In genomic region chr4:124802309-124803260, GRCm38 (mm10) we compare ENCODE assay signal across 7 mouse cellular contexts. TPM values are rescaled to one million over a fixed set of nuclear protein-coding genes. Genes with fewer than 3 reads are reported as not detected.
DNase-seq lines count a peak whose midpoint lies in the region; ATAC-seq and TF ChIP-seq lines count a peak whose summit lies in the region.

No protein-coding gene starts in this region.

- H3K4me1 ChIP-seq in intestine, postnatal 0 days (replicated peaks; ENCODE audit: control insufficient read depth, insufficient read depth, low read length): peaks cover 5% of the 10 kb centered on the region; the same call in 1 of the 2 replicates
- H3K4me1 ChIP-seq in midbrain, embryonic 12.5 days: peaks cover 13% of the 10 kb centered on the region
- H3K4me1 ChIP-seq in small intestine, adult 2 months (ENCODE audit: control insufficient read depth, insufficient read depth, insufficient read length, low read length): peaks cover 22% of the 10 kb centered on the region; the same call in 1 of the 2 replicates

- no peaks in the 10 kb centered on the region for H3K27me3 ChIP-seq in intestine, postnatal 0 days (replicated peaks; ENCODE audit: control insufficient read depth, insufficient read depth, low read length)
- H3K27me3 ChIP-seq in midbrain, embryonic 12.5 days: no peaks in the 10 kb centered on the region
- no peaks in the 10 kb centered on the region for H3K27me3 ChIP-seq in small intestine, adult 2 months (ENCODE audit: control insufficient read depth, insufficient read depth, low read length)

- intact Hi-C loops in left cerebral cortex, postnatal 4 days (cut with DNase I): loop anchor here (5.0 kb wide), 1 partner anchor 45 kb away; no protein-coding TSS in a partner anchor

- H3K4me2 ChIP-seq in intestine, postnatal 0 days (replicated peaks; ENCODE audit: low read depth): peak overlapping the region; percentile 76
- peak overlapping the region; percentile 87 for H3K4me2 ChIP-seq in midbrain, embryonic 12.5 days (replicated peaks)

- peak; percentile 97 for DNase-seq in adrenal gland, adult 2 months
- DNase-seq in embryo, embryonic 11.5 days (ENCODE audit: low read depth, low spot score): peak; percentile 94
- DNase-seq in gastrocnemius, postnatal 4 days (ENCODE audit: low spot score in 2 of 2): peak; percentile 89 to 96
- peak; percentile 95 for DNase-seq in left cerebral cortex, postnatal 4 days

- WGBS in intestine, postnatal 0 days: 1% methylated on average over 53 of the region's 53 CpGs
- WGBS in midbrain, embryonic 12.5 days: 2% methylated on average over 53 of the region's 53 CpGs
- WGBS in small intestine, adult 2 months: under 1% methylated on average over 53 of the region's 53 CpGs

- no peaks in the 10 kb centered on the region for H3K9me3 ChIP-seq in intestine, postnatal 0 days (ENCODE audit: control insufficient read depth)
- no peaks in the 10 kb centered on the region for H3K9me3 ChIP-seq in midbrain, embryonic 12.5 days

- H3K36me3 ChIP-seq in intestine, postnatal 0 days (ENCODE audit: control insufficient read depth, insufficient read depth): peaks cover 57% of the 10 kb centered on the region
- peaks cover 50% of the 10 kb centered on the region for H3K36me3 ChIP-seq in midbrain, embryonic 12.5 days
- peaks cover 40% of the 10 kb centered on the region for H3K36me3 ChIP-seq in small intestine, adult 2 months (ENCODE audit: control insufficient read depth, insufficient read depth, low read length)

- peak overlapping the region; percentile 82 for H3K4me3 ChIP-seq in intestine, postnatal 0 days (ENCODE audit: low read depth, low read length)
- H3K4me3 ChIP-seq in midbrain, embryonic 12.5 days: peak overlapping the region; percentile 71
- peak overlapping the region; percentile 97 for H3K4me3 ChIP-seq in small intestine, adult 2 months (ENCODE audit: low read depth, low read length)

- peak overlapping the region; percentile 94 for H3K27ac ChIP-seq in intestine, postnatal 0 days (ENCODE audit: low read depth, low read length)
- H3K27ac ChIP-seq in midbrain, embryonic 12.5 days (replicated peaks): peak overlapping the region; percentile 95
- H3K27ac ChIP-seq in small intestine, adult 2 months (ENCODE audit: insufficient read depth, low read depth, low read length): peak overlapping the region; percentile 100

- ATAC-seq in intestine, postnatal 0 days: peak; percentile 98
- peak; percentile 99 for ATAC-seq in midbrain, embryonic 12.5 days (ENCODE audit: low FRiP score, low read depth)

- no peak for TF ChIP-seq CTCF in intestine, postnatal 0 days (IDR thresholded peaks at IDR 0.05; ENCODE audit: low read depth)
- TF ChIP-seq CTCF in small intestine, adult 2 months (IDR thresholded peaks at IDR 0.05; ENCODE audit: extremely low read depth, insufficient read length, insufficient replicate concordance, low read depth, low read length): no peak

- TF ChIP-seq POLR2A in small intestine, adult 2 months (IDR thresholded peaks at IDR 0.05; ENCODE audit: low read depth, low read length): peak; percentile 42; the same call in 1 of the 2 replicates

- peak overlapping the region; percentile 80 for H3K9ac ChIP-seq in intestine, postnatal 0 days (ENCODE audit: low read depth, low read length)
- peak overlapping the region; percentile 80 for H3K9ac ChIP-seq in midbrain, embryonic 12.5 days (replicated peaks)

RNA-seq across cellular contexts. Expression of gene Mtf1, which starts 0.7 kb away (rescaled TPM):
- total RNA-seq in adrenal gland, adult 2 months (2021): 10 to 100 TPM; 22.8 to 25.3 TPM
- polyA plus RNA-seq in adrenal gland, adult 2 months (2012; rRNA removed): 5.5 and 7.1 TPM in 2 replicates
- 10 to 100 TPM; 15.1 to 15.5 TPM for total RNA-seq in gastrocnemius, postnatal 4 days (2021)
- polyA plus RNA-seq in intestine, postnatal 0 days (2015; fragmentation: Nextera tagmentation; extraction: Ambion mirVana): 10.4 and 11.5 TPM in 2 replicates
- total RNA-seq in left cerebral cortex, postnatal 4 days (2021): 10 to 100 TPM; 25.0 to 27.2 TPM
- 15.1 and 18.0 TPM in 2 replicates for polyA plus RNA-seq in midbrain, embryonic 12.5 days (2016; fragmentation: Nextera tagmentation; extraction: Ambion mirVana)
- polyA plus RNA-seq in small intestine, adult 2 months (2012; rRNA removed): 2.8 and 12.4 TPM in 2 replicates

RNA-seq across cellular contexts. Expression of gene Yrdc, which starts 47.9 kb away (rescaled TPM):
- 10 to 100 TPM; 34.9 to 39.5 TPM for total RNA-seq in adrenal gland, adult 2 months (2021)
- 45.0 and 48.5 TPM in 2 replicates for polyA plus RNA-seq in adrenal gland, adult 2 months (2012; rRNA removed)
- total RNA-seq in gastrocnemius, postnatal 4 days (2021): 10 to 100 TPM; 15.9 to 20.7 TPM
- 19.9 and 22.7 TPM in 2 replicates for polyA plus RNA-seq in intestine, postnatal 0 days (2015; fragmentation: Nextera tagmentation; extraction: Ambion mirVana)
- 10 to 100 TPM; 40.6 to 45.8 TPM for total RNA-seq in left cerebral cortex, postnatal 4 days (2021)
- 48.4 and 49.3 TPM in 2 replicates for polyA plus RNA-seq in midbrain, embryonic 12.5 days (2016; fragmentation: Nextera tagmentation; extraction: Ambion mirVana)
- 22.4 and 24.3 TPM in 2 replicates for polyA plus RNA-seq in small intestine, adult 2 months (2012; rRNA removed)

RNA-seq across cellular contexts. Expression of gene 1110065P20Rik, which starts 48.4 kb away (rescaled TPM):
- total RNA-seq in adrenal gland, adult 2 months (2021): 10 to 100 TPM; 29.3 to 47.0 TPM
- 63.4 and 70.0 TPM in 2 replicates for polyA plus RNA-seq in adrenal gland, adult 2 months (2012; rRNA removed)
- 10 to 100 TPM; 47.5 to 49.5 TPM for total RNA-seq in gastrocnemius, postnatal 4 days (2021)
- polyA plus RNA-seq in intestine, postnatal 0 days (2015; fragmentation: Nextera tagmentation; extraction: Ambion mirVana): 58.8 and 59.4 TPM in 2 replicates
- total RNA-seq in left cerebral cortex, postnatal 4 days (2021): 10 to 100 TPM; 74.1 to 75.1 TPM
- 69.1 and 72.4 TPM in 2 replicates for polyA plus RNA-seq in midbrain, embryonic 12.5 days (2016; fragmentation: Nextera tagmentation; extraction: Ambion mirVana)
- polyA plus RNA-seq in small intestine, adult 2 months (2012; rRNA removed): 29.9 and 31.4 TPM in 2 replicates

RNA-seq across cellular contexts. Expression of gene Maneal, which starts 59.4 kb away (rescaled TPM):
- 1 to 10 TPM; 4.7 TPM for total RNA-seq in adrenal gland, adult 2 months (2021)
- 5.9 and 6.5 TPM in 2 replicates for polyA plus RNA-seq in adrenal gland, adult 2 months (2012; rRNA removed)
- under 1 TPM; 0.34 to 0.47 TPM for total RNA-seq in gastrocnemius, postnatal 4 days (2021)
- polyA plus RNA-seq in intestine, postnatal 0 days (2015; fragmentation: Nextera tagmentation; extraction: Ambion mirVana): 0.17 and 0.24 TPM in 2 replicates
- 10 to 100 TPM; 48.8 to 52.5 TPM for total RNA-seq in left cerebral cortex, postnatal 4 days (2021)
- 7.1 and 7.9 TPM in 2 replicates for polyA plus RNA-seq in midbrain, embryonic 12.5 days (2016; fragmentation: Nextera tagmentation; extraction: Ambion mirVana)
- 0.25 and 0.33 TPM in 2 replicates for polyA plus RNA-seq in small intestine, adult 2 months (2012; rRNA removed)

Comparison
In these comparisons a context has a peak if more than half of its experiments do, and no peak if none do; other contexts are left out.
1. Peak in every context shown above with its lines: DNase-seq, ATAC-seq, H3K4me3 ChIP-seq and H3K27ac ChIP-seq.